Mouse (Mus musculus): ENCODE results near the gene Rcc2.
A peak's percentile ranks its signal among the peaks of the same experiment; 100 is the strongest.

Gene Rcc2

GRCm38 (mm10) chr4:140708297-140708927, 8.1 kb downstream of the Rcc2 start:
- no peak for DNase-seq (ENCODE audit: extremely low read depth, insufficient read length, low spot score)

GRCm38 (mm10) chr4:140709111-140709510, 8.8 kb downstream of the Rcc2 start:
- DNase-seq (ENCODE audit: extremely low read depth, insufficient read length, low spot score), result no peak

- no peak for DNase-seq (ENCODE audit: extremely low read depth, insufficient read length, low spot score)
These were observed 9.3 kb downstream of the Rcc2 start for GRCm38 (mm10) chr4:140709617-140710016.

- DNase-seq (ENCODE audit: extremely low read depth, insufficient read length, low spot score), result no peak
These were observed 10.4 kb downstream of the Rcc2 start for GRCm38 (mm10) chr4:140710781-140711180.

- DNase-seq (ENCODE audit: extremely low read depth, insufficient read length, low spot score), result no peak
These were observed 11.0 kb downstream of the Rcc2 start for GRCm38 (mm10) chr4:140711360-140711759.

- peak; percentile 64 for DNase-seq (ENCODE audit: extremely low read depth, insufficient read length, low spot score)
These were observed 13.4 kb downstream of the Rcc2 start for GRCm38 (mm10) chr4:140713480-140714365.

GRCm38 (mm10) chr4:140714586-140714985, 14.2 kb downstream of the Rcc2 start:
- DNase-seq (ENCODE audit: extremely low read depth, insufficient read length, low spot score), result no peak

GRCm38 (mm10) chr4:140716994-140717393, 16.7 kb downstream of the Rcc2 start:
- no peak for DNase-seq (ENCODE audit: extremely low read depth, insufficient read length, low spot score)

- DNase-seq (ENCODE audit: extremely low read depth, insufficient read length, low spot score), result no peak
These were observed 18.1 kb downstream of the Rcc2 start for GRCm38 (mm10) chr4:140718436-140718835.

- DNase-seq (ENCODE audit: extremely low read depth, insufficient read length, low spot score), result no peak
These were observed 19.8 kb downstream of the Rcc2 start for GRCm38 (mm10) chr4:140720091-140720490.

- DNase-seq (ENCODE audit: extremely low read depth, insufficient read length, low spot score), result no peak
These were observed 21.7 kb downstream of the Rcc2 start for GRCm38 (mm10) chr4:140721968-140722490.

GRCm38 (mm10) chr4:140722710-140723109, 22.4 kb downstream of the Rcc2 start:
- no peak for DNase-seq (ENCODE audit: extremely low read depth, insufficient read length, low spot score)

- no peak for DNase-seq (ENCODE audit: extremely low read depth, insufficient read length, low spot score)
These were observed 22.9 kb downstream of the Rcc2 start for GRCm38 (mm10) chr4:140723192-140723591.

- DNase-seq (ENCODE audit: extremely low read depth, insufficient read length, low spot score), result no peak
These were observed 23.5 kb downstream of the Rcc2 start for GRCm38 (mm10) chr4:140723801-140724200.

GRCm38 (mm10) chr4:140724739-140725138, 24.4 kb downstream of the Rcc2 start:
- DNase-seq (ENCODE audit: extremely low read depth, insufficient read length, low spot score), result no peak

GRCm38 (mm10) chr4:140726907-140727306, 26.6 kb downstream of the Rcc2 start:
- no peak for DNase-seq (ENCODE audit: extremely low read depth, insufficient read length, low spot score)

- no peak for DNase-seq (ENCODE audit: extremely low read depth, insufficient read length, low spot score)
These were observed 31.3 kb downstream of the Rcc2 start for GRCm38 (mm10) chr4:140731654-140732053.

GRCm38 (mm10) chr4:140732871-140733270, 32.5 kb downstream of the Rcc2 start:
- no peak for DNase-seq (ENCODE audit: extremely low read depth, insufficient read length, low spot score)

- DNase-seq (ENCODE audit: extremely low read depth, insufficient read length, low spot score), result no peak
These were observed 40.3 kb downstream of the Rcc2 start for GRCm38 (mm10) chr4:140740655-140741054.

- no peak for DNase-seq (ENCODE audit: extremely low read depth, insufficient read length, low spot score)
These were observed 41.1 kb downstream of the Rcc2 start for GRCm38 (mm10) chr4:140741401-140741800.

- DNase-seq (ENCODE audit: extremely low read depth, insufficient read length, low spot score), result no peak
These were observed 42.2 kb downstream of the Rcc2 start, which contains the start of gene Padi6 for GRCm38 (mm10) chr4:140742543-140742942. TSS of gene Padi6 (minus strand) at chr4:140742643.

GRCm38 (mm10) chr4:140743086-140743485, 42.7 kb downstream of the Rcc2 start:
- DNase-seq (ENCODE audit: extremely low read depth, insufficient read length, low spot score), result no peak
